Mouse (Mus musculus): ENCODE results near the gene Zfp456. TPM values are rescaled to one million over a fixed set of nuclear protein-coding genes. Genes with fewer than 3 reads are reported as not detected.
"Not testable (repeated sequence)": the region's sequence is repeated elsewhere in the genome, so short reads cannot be mapped to it uniquely, and the experiment has no call there.

Gene Zfp456
- polyA plus RNA-seq, 1 experiment from 2014 or later, result 1.2 TPM

- DNase-seq (ENCODE audit: low spot score), result peak; percentile 83
- Histone ChIP-seq H3K4me3 (ENCODE audit: low read depth, low read length) (peak within 1 kb of the TSS; percentile 47), H3K4me2 (ENCODE audit: low read depth, severe bottlenecking) (peak within 1 kb of the TSS; percentile 54), H3K9ac (ENCODE audit: low read length) (0 out of 2 replicates have a peak within 1 kb of the TSS, but pooled peaks have one; percentile 24)
- H3K27me3 ChIP-seq (ENCODE audit: control insufficient read depth, insufficient read depth, low read length); H3K4me1 ChIP-seq (ENCODE audit: control insufficient read depth, insufficient read depth, low read length); H3K9me3 ChIP-seq (ENCODE audit: control insufficient read depth, low read length); H3K27ac ChIP-seq (replicated peaks; ENCODE audit: low read depth, low read length); H3K36me3 ChIP-seq (ENCODE audit: control insufficient read depth, insufficient read depth, low read length): not testable (repeated sequence)
- ATAC-seq (ENCODE audit: insufficient number of reproducible peaks, low FRiP score, low TSS enrichment, low read depth), result peak; percentile 93
- 4% methylated on average over 14 of the region's 16 CpGs for WGBS
These were observed 23.7 kb upstream of the Zfp456 start, which contains the start of gene Zfp429 for GRCm38 (mm10) chr13:67399183-67399903. Gene Zfp429, minus strand, starts transcription at chr13:67399819.

- H3K4me1 ChIP-seq (ENCODE audit: control insufficient read depth, insufficient read depth, low read length); H3K36me3 ChIP-seq (ENCODE audit: control insufficient read depth, insufficient read depth, low read length); H3K27ac ChIP-seq (replicated peaks; ENCODE audit: low read depth, low read length); H3K4me3 ChIP-seq (ENCODE audit: low read depth, low read length); ATAC-seq (ENCODE audit: insufficient number of reproducible peaks, low FRiP score, low TSS enrichment, low read depth); H3K9ac ChIP-seq (ENCODE audit: low read length); DNase-seq (ENCODE audit: low spot score); H3K4me2 ChIP-seq (ENCODE audit: low read depth, severe bottlenecking); H3K9me3 ChIP-seq (ENCODE audit: control insufficient read depth, low read length); H3K27me3 ChIP-seq (ENCODE audit: control insufficient read depth, insufficient read depth, low read length): not testable (repeated sequence)
- WGBS, result 75% methylated on average over 3 of the region's 3 CpGs
These were observed 645 bp upstream of the Zfp456 start for GRCm38 (mm10) chr13:67376255-67376654.

- Histone ChIP-seq H3K4me2 (ENCODE audit: low read depth, severe bottlenecking) (peak within 1 kb of the TSS; percentile 70), H3K9ac (ENCODE audit: low read length) (peak within 1 kb of the TSS; percentile 55), H3K27me3 (ENCODE audit: control insufficient read depth, insufficient read depth, low read length) (no peaks in the 10 kb centered on the region), H3K4me3 (ENCODE audit: low read depth, low read length) (peak within 1 kb of the TSS; percentile 53), H3K9me3 (ENCODE audit: control insufficient read depth, low read length) (no peaks in the 10 kb centered on the region), H3K27ac (replicated peaks; ENCODE audit: low read depth, low read length) (no peak within 1 kb of the TSS), H3K36me3 (ENCODE audit: control insufficient read depth, insufficient read depth, low read length) (no peaks in the 10 kb centered on the region), H3K4me1 (ENCODE audit: control insufficient read depth, insufficient read depth, low read length) (no peaks in the 10 kb centered on the region)
- ATAC-seq (ENCODE audit: insufficient number of reproducible peaks, low FRiP score, low TSS enrichment, low read depth) (peak; percentile 90), DNase-seq (ENCODE audit: low spot score) (peak; percentile 92)
- 1% methylated on average over 15 of the region's 15 CpGs for WGBS
These were observed 15.4 kb downstream of the Zfp456 start, which contains the start of the genes Gm28044 and Zfp953 for GRCm38 (mm10) chr13:67360131-67360744. Gene Gm28044, minus strand, starts transcription at chr13:67360536. Gene Zfp953, minus strand, starts transcription at chr13:67360605.

- H3K27ac ChIP-seq (replicated peaks; ENCODE audit: low read depth, low read length), result no peak overlapping the region
- ATAC-seq (ENCODE audit: insufficient number of reproducible peaks, low FRiP score, low TSS enrichment, low read depth) (no peak), DNase-seq (ENCODE audit: low spot score) (no peak)
- H3K4me2 ChIP-seq (ENCODE audit: low read depth, severe bottlenecking), result no peak overlapping the region
- H3K9me3 ChIP-seq (ENCODE audit: control insufficient read depth, low read length), result no peaks in the 10 kb centered on the region
- no peaks in the 10 kb centered on the region for H3K4me1 ChIP-seq (ENCODE audit: control insufficient read depth, insufficient read depth, low read length)
- H3K9ac ChIP-seq (ENCODE audit: low read length), result no peak overlapping the region
- no peaks in the 10 kb centered on the region for H3K27me3 ChIP-seq (ENCODE audit: control insufficient read depth, insufficient read depth, low read length)
- no peak overlapping the region for H3K4me3 ChIP-seq (ENCODE audit: low read depth, low read length)
- no peaks in the 10 kb centered on the region for H3K36me3 ChIP-seq (ENCODE audit: control insufficient read depth, insufficient read depth, low read length)
These were observed 23.8 kb downstream of the Zfp456 start for GRCm38 (mm10) chr13:67351854-67352253.

- no peak overlapping the region for H3K4me2 ChIP-seq (ENCODE audit: low read depth, severe bottlenecking)
- H3K27ac ChIP-seq (replicated peaks; ENCODE audit: low read depth, low read length), result no peak overlapping the region
- H3K27me3 ChIP-seq (ENCODE audit: control insufficient read depth, insufficient read depth, low read length), result no peaks in the 10 kb centered on the region
- no peaks in the 10 kb centered on the region for H3K9me3 ChIP-seq (ENCODE audit: control insufficient read depth, low read length)
- no peak for ATAC-seq (ENCODE audit: insufficient number of reproducible peaks, low FRiP score, low TSS enrichment, low read depth)
- no peak for DNase-seq (ENCODE audit: low spot score)
- H3K9ac ChIP-seq (ENCODE audit: low read length), result no peak overlapping the region
- no peak overlapping the region for H3K4me3 ChIP-seq (ENCODE audit: low read depth, low read length)
- no peaks in the 10 kb centered on the region for H3K36me3 ChIP-seq (ENCODE audit: control insufficient read depth, insufficient read depth, low read length)
- 89% methylated on average over 2 of the region's 2 CpGs for WGBS
- H3K4me1 ChIP-seq (ENCODE audit: control insufficient read depth, insufficient read depth, low read length), result no peaks in the 10 kb centered on the region
These were observed 32.2 kb downstream of the Zfp456 start for GRCm38 (mm10) chr13:67343422-67343821.

GRCm38 (mm10) chr13:67332877-67333276 is 42.7 kb downstream of the Zfp456 start:
- DNase-seq (ENCODE audit: low spot score) (peak; percentile 27), ATAC-seq (ENCODE audit: insufficient number of reproducible peaks, low FRiP score, low TSS enrichment, low read depth) (peak; percentile 72)
- 67% methylated on average over 1 of the region's 1 CpGs for WGBS
- Histone ChIP-seq H3K27me3 (ENCODE audit: control insufficient read depth, insufficient read depth, low read length) (no peaks in the 10 kb centered on the region), H3K27ac (replicated peaks; ENCODE audit: low read depth, low read length) (no peak overlapping the region), H3K4me3 (ENCODE audit: low read depth, low read length) (peak overlapping the region; percentile 44), H3K4me1 (ENCODE audit: control insufficient read depth, insufficient read depth, low read length) (no peaks in the 10 kb centered on the region), H3K9me3 (ENCODE audit: control insufficient read depth, low read length) (no peaks in the 10 kb centered on the region), H3K36me3 (ENCODE audit: control insufficient read depth, insufficient read depth, low read length) (no peaks in the 10 kb centered on the region), H3K4me2 (ENCODE audit: low read depth, severe bottlenecking) (peak overlapping the region; percentile 53), H3K9ac (ENCODE audit: low read length) (peak overlapping the region; percentile 63)

GRCm38 (mm10) chr13:67332019-67332724 is 43.4 kb downstream of the Zfp456 start, which contains the start of gene Zfp595:
Gene Zfp595, minus strand, starts transcription at chr13:67332570.
- H3K9ac ChIP-seq (ENCODE audit: low read length), result peak within 1 kb of the TSS; percentile 63
- no peaks in the 10 kb centered on the region for H3K4me1 ChIP-seq (ENCODE audit: control insufficient read depth, insufficient read depth, low read length)
- H3K4me2 ChIP-seq (ENCODE audit: low read depth, severe bottlenecking), result peak within 1 kb of the TSS; percentile 53
- no peaks in the 10 kb centered on the region for H3K36me3 ChIP-seq (ENCODE audit: control insufficient read depth, insufficient read depth, low read length)
- 19% methylated on average over 17 of the region's 17 CpGs for WGBS
- ATAC-seq (ENCODE audit: insufficient number of reproducible peaks, low FRiP score, low TSS enrichment, low read depth) (peak; percentile 89), DNase-seq (ENCODE audit: low spot score) (peak; percentile 84)
- no peaks in the 10 kb centered on the region for H3K27me3 ChIP-seq (ENCODE audit: control insufficient read depth, insufficient read depth, low read length)
- H3K9me3 ChIP-seq (ENCODE audit: control insufficient read depth, low read length), result no peaks in the 10 kb centered on the region
- peak within 1 kb of the TSS; percentile 44 for H3K4me3 ChIP-seq (ENCODE audit: low read depth, low read length)
- H3K27ac ChIP-seq (replicated peaks; ENCODE audit: low read depth, low read length), result no peak within 1 kb of the TSS

Measured in limb, embryonic 11.5 days (tissue).